Mouse (Mus musculus): ENCODE results near the gene Cblb.
A peak's percentile ranks its signal among the peaks of the same experiment; 100 is the strongest.

The Cblb gene

GRCm38 (mm10) chr16:52132808-52133490 is 101.9 kb downstream of the Cblb start:
- no peak for DNase-seq (ENCODE audit: low spot score)

- peak; percentile 47 for DNase-seq (ENCODE audit: low spot score)
Measured at GRCm38 (mm10) chr16:52134631-52135227, 103.7 kb downstream of the Cblb start.

GRCm38 (mm10) chr16:52135689-52136390 is 104.8 kb downstream of the Cblb start:
- no peak for DNase-seq (ENCODE audit: low spot score)

DNA sequence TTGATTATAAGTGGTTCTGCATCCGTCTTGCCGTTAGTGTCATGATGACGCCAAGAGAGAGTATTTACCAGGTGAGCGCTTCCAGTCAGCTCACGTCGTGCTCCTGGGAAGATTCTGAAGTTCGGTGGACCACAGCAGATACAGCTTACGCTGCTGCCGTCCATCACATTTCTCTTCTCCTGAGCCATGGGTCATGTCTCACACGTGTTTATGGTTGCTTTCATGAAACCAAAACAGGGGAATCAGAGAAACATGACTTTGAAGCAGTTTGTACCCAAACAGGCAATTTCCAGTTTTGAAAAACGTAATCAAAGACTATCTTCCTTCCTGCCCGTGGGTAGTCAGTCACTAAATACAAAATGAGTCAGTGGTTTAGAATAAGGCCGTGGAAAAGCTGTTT is 112.1 kb downstream of the Cblb start:
- DNase-seq (ENCODE audit: low spot score): no peak

GRCm38 (mm10) chr16:52143818-52144217 is 112.8 kb downstream of the Cblb start:
- DNase-seq (ENCODE audit: low spot score): no peak

DNA sequence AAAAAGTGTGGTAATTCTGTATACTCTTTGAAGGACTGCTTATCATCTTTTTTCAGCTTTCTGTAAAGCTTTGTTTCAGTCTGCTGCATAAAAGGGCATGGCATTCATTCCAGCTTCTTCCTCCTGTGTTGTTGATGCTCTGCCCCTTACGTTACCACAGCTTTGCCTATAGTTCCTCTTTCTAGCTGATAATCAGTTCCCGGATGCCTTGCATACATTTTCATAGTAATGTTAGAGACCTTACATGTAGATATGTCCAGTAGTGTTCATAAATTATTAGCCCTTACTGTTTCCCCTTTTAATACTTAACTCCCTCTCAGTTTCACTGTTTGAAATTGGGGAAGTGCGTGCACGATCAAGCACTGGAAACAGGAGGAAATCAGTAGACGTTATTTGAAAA is 113.8 kb downstream of the Cblb start:
- DNase-seq (ENCODE audit: low spot score): no peak

DNA sequence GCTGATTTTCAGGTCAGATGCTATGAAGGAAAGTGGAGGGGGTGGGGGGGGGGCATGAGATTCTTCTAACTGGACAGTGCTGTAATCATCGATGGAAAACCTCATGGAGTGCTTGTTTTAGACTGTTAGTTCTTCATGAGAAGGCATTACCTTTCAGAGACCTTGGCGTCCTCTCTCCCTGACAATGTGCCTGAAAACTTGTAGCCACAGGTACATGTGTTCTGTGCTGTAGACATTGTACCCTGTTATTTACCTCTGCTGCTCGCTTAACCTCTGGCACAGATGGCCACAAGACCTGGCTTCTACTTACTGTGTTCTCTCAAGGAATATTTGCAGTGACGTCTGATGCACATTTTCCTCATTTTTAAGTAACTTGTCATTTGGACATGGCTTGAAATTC is 114.5 kb downstream of the Cblb start:
- DNase-seq (ENCODE audit: low spot score): no peak

GRCm38 (mm10) chr16:52146976-52147696 is 116.1 kb downstream of the Cblb start:
- no peak for DNase-seq (ENCODE audit: low spot score)

DNA sequence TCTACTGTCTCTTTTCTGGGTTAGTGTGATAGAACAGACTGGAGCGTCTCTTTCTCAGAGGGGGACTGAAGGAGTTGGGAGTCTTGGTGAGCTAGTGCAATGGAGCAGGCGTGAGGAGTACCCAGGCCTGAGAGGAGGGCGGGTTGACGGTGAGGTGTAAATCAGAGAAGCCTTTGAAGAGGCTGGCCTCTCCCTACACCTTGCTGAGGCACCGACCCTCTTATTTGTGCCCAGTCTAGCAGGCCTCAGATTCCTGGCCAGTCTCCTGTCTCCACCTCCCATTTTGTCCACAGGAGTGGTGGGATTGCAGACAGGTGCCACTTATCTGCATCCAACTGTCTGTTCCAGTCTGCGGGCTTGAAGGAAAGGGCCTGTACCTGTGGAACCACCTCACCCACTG is 117.0 kb downstream of the Cblb start:
- DNase-seq (ENCODE audit: low spot score): no peak

- DNase-seq (ENCODE audit: low spot score): no peak
Measured at GRCm38 (mm10) chr16:52149135-52149769, 118.2 kb downstream of the Cblb start.

DNA sequence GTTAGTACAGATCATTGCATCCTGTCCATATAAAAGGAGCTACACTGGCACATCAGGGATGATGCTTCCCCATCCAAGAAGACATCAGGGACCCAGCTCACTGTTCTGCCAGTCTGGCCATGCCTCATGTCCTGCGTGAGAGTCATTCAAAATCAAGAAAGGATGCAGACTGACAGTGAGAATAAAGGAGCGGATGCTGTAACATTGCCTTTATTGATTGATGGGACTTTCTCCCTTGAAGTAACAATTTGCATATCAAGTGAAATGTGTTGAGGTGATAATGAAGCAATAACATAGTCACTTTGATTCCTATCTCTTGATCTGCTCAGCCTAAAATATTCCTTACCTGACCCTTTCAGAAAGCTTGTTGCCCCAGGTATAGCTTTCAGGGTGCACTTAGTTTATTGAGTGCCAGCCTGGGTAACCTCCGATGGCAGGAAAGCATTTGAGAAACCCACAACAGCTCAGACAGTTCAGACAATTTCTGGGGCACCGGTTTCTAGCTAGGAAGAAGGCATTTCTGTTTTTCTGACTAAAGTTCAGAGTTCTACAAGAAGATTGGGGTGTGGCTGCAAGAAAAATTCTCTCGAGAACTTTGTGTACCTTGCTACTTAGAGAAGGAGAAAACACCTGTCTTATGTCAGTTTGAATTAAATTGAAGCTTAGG is 124.1 kb downstream of the Cblb start:
- DNase-seq (ENCODE audit: low spot score): no peak

- no peak for DNase-seq (ENCODE audit: low spot score)
Measured at GRCm38 (mm10) chr16:52159958-52160504, 129.0 kb downstream of the Cblb start.

GRCm38 (mm10) chr16:52164246-52164645 is 133.2 kb downstream of the Cblb start:
- DNase-seq (ENCODE audit: low spot score): no peak

DNA sequence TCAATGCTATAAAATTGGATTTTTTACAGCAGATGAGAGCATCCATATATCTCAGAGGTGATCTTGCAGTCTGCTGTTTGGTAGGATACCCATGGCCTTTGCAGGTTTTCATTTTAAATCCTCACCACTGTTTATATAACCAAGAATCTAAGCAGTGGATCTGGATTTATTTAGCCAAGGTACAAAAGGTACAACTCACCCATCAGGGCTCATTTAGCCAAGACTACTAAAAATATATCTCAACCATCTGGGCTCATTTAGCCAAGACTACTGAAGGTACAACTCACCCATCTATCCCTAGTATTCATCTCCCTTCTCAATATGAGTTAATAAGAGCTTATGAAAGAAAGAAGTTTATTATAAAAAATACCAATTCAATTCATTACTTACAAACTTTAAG is 142.2 kb downstream of the Cblb start:
- DNase-seq (ENCODE audit: low spot score): no peak

- DNase-seq (ENCODE audit: low spot score): no peak
Measured at GRCm38 (mm10) chr16:52179839-52180238, 148.8 kb downstream of the Cblb start.

- DNase-seq (ENCODE audit: low spot score): no peak
Measured at GRCm38 (mm10) chr16:52182057-52182456, 151.0 kb downstream of the Cblb start.

- peak; percentile 7 for DNase-seq (ENCODE audit: low spot score)
Measured at GRCm38 (mm10) chr16:52184350-52184749, 153.3 kb downstream of the Cblb start.

GRCm38 (mm10) chr16:52186731-52187130 is 155.7 kb downstream of the Cblb start:
- DNase-seq (ENCODE audit: low spot score): no peak

- no peak for DNase-seq (ENCODE audit: low spot score)
Measured at GRCm38 (mm10) chr16:52189103-52189502, 158.1 kb downstream of the Cblb start.

- no peak for DNase-seq (ENCODE audit: low spot score)
Measured at GRCm38 (mm10) chr16:52190714-52191113, 159.7 kb downstream of the Cblb start.

DNA sequence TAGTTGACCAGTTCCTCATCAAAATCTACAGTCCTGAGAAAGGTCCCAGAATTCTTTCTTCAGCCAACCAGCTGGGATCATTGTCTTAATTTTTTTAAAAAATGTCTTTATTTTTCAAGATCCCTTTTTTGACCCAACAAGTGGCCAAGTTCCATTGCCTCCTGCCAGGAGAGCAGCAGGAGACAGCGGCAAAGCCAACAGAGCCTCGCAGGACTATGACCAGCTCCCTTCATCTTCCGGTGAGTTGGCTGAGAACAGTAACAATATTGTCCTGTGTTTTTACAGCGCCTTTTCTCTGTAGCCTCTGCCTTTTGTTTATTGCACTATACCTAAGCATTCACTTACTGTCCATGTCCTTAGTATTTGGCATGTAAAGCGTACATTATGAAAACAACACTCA is 163.0 kb downstream of the Cblb start:
- no peak for DNase-seq (ENCODE audit: low spot score)
